Mouse (Mus musculus) left cerebral cortex, postnatal 14 days (tissue): Measurements from ENCODE around the gene Lyar. TPM values are rescaled to one million over a fixed set of nuclear protein-coding genes. Genes with fewer than 3 reads are reported as not detected.

ENCODE experiments used
- total RNA-seq, 2 experiments: library from RNA; stranded (reverse); gene quantifications; 2 replicates each; pipeline ENCODE4 v1.2.3; 2021

Gene Lyar
- total RNA-seq, 2 experiments from 2014 or later: 10.3 to 11.7 TPM

Other genes with a start within 250 kb of the Lyar start
- gene Stx18, start 181.7 kb upstream of the Lyar start, total RNA-seq: 10 to 100 TPM; 38.7 to 39.9 TPM
- 100 to 1,000 TPM; 562 to 601 TPM for gene Nsg1, start 60.6 kb upstream of the Lyar start, total RNA-seq
- 10 to 100 TPM; 16.2 to 18.8 TPM for gene Zbtb49, start within 50 bp of the Lyar start, total RNA-seq
- gene Tmem128, start 39.7 kb downstream of the Lyar start, total RNA-seq: 10 to 100 TPM; 36.1 to 38.0 TPM
- gene Otop1, start 55.5 kb downstream of the Lyar start, total RNA-seq: not detected
- gene Drd5, start 98.9 kb downstream of the Lyar start, total RNA-seq: 1 to 10 TPM; 1.8 to 2.6 TPM